Mouse (Mus musculus) liver, postnatal 0 days (tissue): ENCODE measurements around the gene Gm20388.

ENCODE experiments used
- CTCF ChIP-seq: sonication (generic); IDR thresholded peaks from 2 replicates; pipeline ENCODE4 v1.5.1; 2016; ENCODE audit warnings: antibody characterized with exemption, low read depth
- EP300 ChIP-seq: IDR thresholded peaks from 2 replicates; pipeline ENCODE4 v1.6.1; 2016; ENCODE audit warnings: antibody characterized with exemption, low read depth, mild to moderate bottlenecking

DNA sequence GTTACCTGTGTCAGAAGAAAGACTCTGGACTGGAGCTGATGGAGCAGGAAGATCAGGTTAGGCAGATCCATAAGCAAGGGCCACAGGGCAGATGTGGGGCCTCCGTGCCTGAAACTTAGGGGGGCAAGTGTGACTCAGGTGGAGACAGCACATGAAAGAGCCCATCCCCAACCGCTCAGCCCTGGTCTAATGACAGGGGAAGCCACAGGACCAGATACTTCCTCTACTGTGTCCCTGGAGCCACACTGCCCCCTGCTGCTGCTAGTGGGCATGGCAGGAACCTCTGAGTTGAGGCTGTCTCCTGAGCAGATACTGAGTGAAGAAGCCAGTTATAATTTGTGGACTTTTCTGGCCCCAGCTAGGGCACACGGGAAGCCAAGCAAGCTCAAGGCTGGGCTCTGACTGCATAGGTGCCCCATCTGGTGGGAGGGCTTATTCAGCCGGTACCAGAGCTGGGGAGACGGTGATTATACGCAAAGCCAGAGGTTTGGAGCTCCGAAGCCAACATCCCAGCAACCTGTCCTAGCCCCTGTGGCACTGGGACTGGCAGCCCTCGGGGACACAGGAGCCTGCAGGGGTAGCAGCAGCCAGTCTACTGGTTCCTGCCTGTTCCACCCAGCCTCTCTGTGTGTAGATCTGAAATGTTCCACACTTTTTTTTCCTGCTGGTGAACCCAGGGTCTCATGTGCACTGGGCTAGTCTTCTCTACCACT, 2919.9 kb downstream of the Gm20388 start:
- TF ChIP-seq CTCF (peak; percentile 99), EP300 (no peak)
